Mouse (Mus musculus): ENCODE measurements around the gene Sec16a. TPM values are rescaled to one million over a fixed set of nuclear protein-coding genes. Genes with fewer than 3 reads are reported as not detected.
A peak's percentile ranks its signal among the peaks of the same experiment; 100 is the strongest.

The Sec16a gene
- polyA plus RNA-seq, 1 experiment from 2014 or later, result 19.4 TPM

GRCm38 (mm10) chr2:26364738-26365465 lies 80.1 kb downstream of the Sec16a start:
- Histone ChIP-seq H3K9ac (ENCODE audit: low read length) (no peak overlapping the region), H3K9me3 (ENCODE audit: control insufficient read depth, low read length) (no peaks in the 10 kb centered on the region), H3K4me2 (ENCODE audit: low read length) (no peak overlapping the region), H3K4me1 (ENCODE audit: control insufficient read depth in 2 of 2, insufficient read depth in 2 of 2, low read length in 2 of 2) (peaks cover 8 to 16% of the 10 kb centered on the region in 2 experiments), H3K27ac (replicated peaks in 1 of 2; ENCODE audit: control insufficient read depth in 1 of 2, insufficient read depth in 1 of 2, low read depth in 2 of 2, low read length in 2 of 2) (peak overlapping the region; percentile 25 to 61), H3K4me3 (ENCODE audit: control insufficient read depth in 1 of 2, insufficient read depth in 1 of 2, low read depth in 1 of 2, low read length in 2 of 2) (no peak overlapping the region), H3K36me3 (ENCODE audit: control insufficient read depth, insufficient read depth, low read length) (peaks cover 76% of the 10 kb centered on the region), H3K27me3 (ENCODE audit: control insufficient read depth, insufficient read depth, low read length) (no peaks in the 10 kb centered on the region)
- WGBS, result 46% methylated on average over 10 of the region's 10 CpGs
- 0 out of 2 replicates have a peak, but pooled peaks have one; percentile 49 for ATAC-seq (ENCODE audit: insufficient number of reproducible peaks, insufficient read depth, low FRiP score, low read depth)

DNA sequence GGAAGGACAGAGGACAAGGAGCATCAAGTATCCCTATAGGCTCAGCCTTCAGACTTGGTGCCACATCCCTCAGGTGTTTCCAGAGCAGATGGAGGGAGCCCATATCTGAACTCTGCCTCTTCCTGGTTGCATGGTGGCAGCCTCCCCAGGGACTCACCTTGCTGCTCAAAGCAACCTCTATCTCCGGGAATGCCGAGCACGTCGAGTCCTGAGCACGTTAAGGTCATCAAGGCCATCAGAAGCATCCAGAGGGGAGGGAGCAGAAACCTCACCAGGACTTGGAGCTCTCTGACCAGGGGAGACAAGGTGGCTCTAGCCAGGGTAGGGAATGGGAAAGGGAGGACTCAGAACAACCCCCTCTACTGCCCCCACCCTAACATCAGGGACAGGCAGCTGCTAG lies 81.5 kb downstream of the Sec16a start:
- Histone ChIP-seq H3K27ac (replicated peaks in 1 of 2; ENCODE audit: control insufficient read depth in 1 of 2, insufficient read depth in 1 of 2, low read depth in 2 of 2, low read length in 2 of 2) (no peak overlapping the region), H3K9me3 (ENCODE audit: control insufficient read depth, low read length) (no peaks in the 10 kb centered on the region), H3K36me3 (ENCODE audit: control insufficient read depth, insufficient read depth, low read length) (peaks cover 61% of the 10 kb centered on the region), H3K4me1 (ENCODE audit: control insufficient read depth in 2 of 2, insufficient read depth in 2 of 2, low read length in 2 of 2) (peaks cover 8 to 16% of the 10 kb centered on the region in 2 experiments), H3K27me3 (ENCODE audit: control insufficient read depth, insufficient read depth, low read length) (no peaks in the 10 kb centered on the region), H3K9ac (ENCODE audit: low read length) (no peak overlapping the region), H3K4me2 (ENCODE audit: low read length) (no peak overlapping the region), H3K4me3 (ENCODE audit: control insufficient read depth in 1 of 2, insufficient read depth in 1 of 2, low read depth in 1 of 2, low read length in 2 of 2) (no peak overlapping the region)
- WGBS, result 53% methylated on average over 5 of the region's 5 CpGs
- no peak for ATAC-seq (ENCODE audit: insufficient number of reproducible peaks, insufficient read depth, low FRiP score, low read depth)

DNA sequence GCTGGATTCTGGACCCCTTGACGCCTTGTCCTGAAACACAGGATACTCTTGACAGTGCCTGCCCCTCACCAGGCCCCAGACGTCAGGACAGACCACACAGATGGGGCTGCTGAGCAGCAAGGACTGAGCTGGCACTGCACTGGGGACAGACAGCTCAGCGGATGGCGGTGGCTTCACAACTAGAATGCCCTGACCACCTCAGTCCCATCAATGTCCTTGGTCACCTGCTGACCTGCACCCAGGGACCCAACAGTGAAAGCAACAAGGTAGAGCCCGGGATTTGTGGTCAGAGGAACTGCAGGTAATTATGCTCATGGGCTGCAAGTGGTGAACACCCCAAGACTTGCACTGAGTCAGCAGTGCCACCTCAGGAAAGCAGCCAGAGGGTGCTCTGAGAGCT lies 82.0 kb downstream of the Sec16a start:
- 77% methylated on average over 5 of the region's 5 CpGs for WGBS
- H3K27ac ChIP-seq (replicated peaks in 1 of 2; ENCODE audit: control insufficient read depth in 1 of 2, insufficient read depth in 1 of 2, low read depth in 2 of 2, low read length in 2 of 2), result no peak overlapping the region
- no peak overlapping the region for H3K9ac ChIP-seq (ENCODE audit: low read length)
- no peaks in the 10 kb centered on the region for H3K9me3 ChIP-seq (ENCODE audit: control insufficient read depth, low read length)
- H3K4me3 ChIP-seq (ENCODE audit: control insufficient read depth in 1 of 2, insufficient read depth in 1 of 2, low read depth in 1 of 2, low read length in 2 of 2), result no peak overlapping the region
- H3K27me3 ChIP-seq (ENCODE audit: control insufficient read depth, insufficient read depth, low read length), result no peaks in the 10 kb centered on the region
- no peak overlapping the region for H3K4me2 ChIP-seq (ENCODE audit: low read length)
- no peak for ATAC-seq (ENCODE audit: insufficient number of reproducible peaks, insufficient read depth, low FRiP score, low read depth)
- peaks cover 56% of the 10 kb centered on the region for H3K36me3 ChIP-seq (ENCODE audit: control insufficient read depth, insufficient read depth, low read length)
- peaks cover 8 to 16% of the 10 kb centered on the region in 2 experiments for H3K4me1 ChIP-seq (ENCODE audit: control insufficient read depth in 2 of 2, insufficient read depth in 2 of 2, low read length in 2 of 2)

GRCm38 (mm10) chr2:26360772-26361171 lies 84.2 kb downstream of the Sec16a start, which contains the start of gene Card9:
TSS of gene Card9 (minus strand) at chr2:26360918.
- 37% methylated on average over 3 of the region's 3 CpGs for WGBS
- Histone ChIP-seq H3K4me2 (ENCODE audit: low read length) (no peak within 1 kb of the TSS), H3K4me3 (ENCODE audit: control insufficient read depth in 1 of 2, insufficient read depth in 1 of 2, low read depth in 1 of 2, low read length in 2 of 2) (no peak within 1 kb of the TSS), H3K36me3 (ENCODE audit: control insufficient read depth, insufficient read depth, low read length) (peaks cover 34% of the 10 kb centered on the region), H3K4me1 (ENCODE audit: control insufficient read depth in 2 of 2, insufficient read depth in 2 of 2, low read length in 2 of 2) (peaks cover 8 to 16% of the 10 kb centered on the region in 2 experiments), H3K27ac (replicated peaks in 1 of 2; ENCODE audit: control insufficient read depth in 1 of 2, insufficient read depth in 1 of 2, low read depth in 2 of 2, low read length in 2 of 2) (no peak within 1 kb of the TSS), H3K9ac (ENCODE audit: low read length) (no peak within 1 kb of the TSS), H3K9me3 (ENCODE audit: control insufficient read depth, low read length) (no peaks in the 10 kb centered on the region), H3K27me3 (ENCODE audit: control insufficient read depth, insufficient read depth, low read length) (no peaks in the 10 kb centered on the region)
- no peak for ATAC-seq (ENCODE audit: insufficient number of reproducible peaks, insufficient read depth, low FRiP score, low read depth)

DNA sequence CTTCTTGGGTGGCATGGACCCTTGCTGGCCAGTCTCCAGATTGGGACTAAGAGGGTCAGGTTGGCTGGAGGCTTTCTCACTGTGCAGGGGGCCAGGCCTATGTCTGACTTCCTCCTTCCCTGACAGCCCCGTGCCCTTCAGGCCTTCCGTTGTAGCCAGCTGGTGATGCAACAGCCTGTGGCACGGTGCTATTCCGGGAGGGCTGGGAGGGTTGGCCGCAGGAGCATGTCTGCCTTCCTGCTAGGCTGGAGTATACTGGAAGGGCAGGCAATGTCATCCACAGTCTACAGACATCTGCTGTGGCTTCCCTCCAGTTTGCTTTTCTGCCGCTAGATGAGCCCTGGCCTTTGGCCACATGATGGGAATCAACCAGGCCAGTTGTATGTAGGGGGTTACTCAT lies 85.0 kb downstream of the Sec16a start:
- 54% methylated on average over 6 of the region's 6 CpGs for WGBS
- no peak overlapping the region for H3K4me2 ChIP-seq (ENCODE audit: low read length)
- no peaks in the 10 kb centered on the region for H3K27me3 ChIP-seq (ENCODE audit: control insufficient read depth, insufficient read depth, low read length)
- H3K27ac ChIP-seq (replicated peaks in 1 of 2; ENCODE audit: control insufficient read depth in 1 of 2, insufficient read depth in 1 of 2, low read depth in 2 of 2, low read length in 2 of 2), result no peak overlapping the region
- H3K9ac ChIP-seq (ENCODE audit: low read length), result no peak overlapping the region
- H3K36me3 ChIP-seq (ENCODE audit: control insufficient read depth, insufficient read depth, low read length), result peaks cover 26% of the 10 kb centered on the region; the same call in 1 of the 2 replicates
- no peaks in the 10 kb centered on the region for H3K9me3 ChIP-seq (ENCODE audit: control insufficient read depth, low read length)
- ATAC-seq (ENCODE audit: insufficient number of reproducible peaks, insufficient read depth, low FRiP score, low read depth), result no peak
- H3K4me3 ChIP-seq (ENCODE audit: control insufficient read depth in 1 of 2, insufficient read depth in 1 of 2, low read depth in 1 of 2, low read length in 2 of 2), result no peak overlapping the region
- peaks cover 5 to 8% of the 10 kb centered on the region in 2 experiments for H3K4me1 ChIP-seq (ENCODE audit: control insufficient read depth in 2 of 2, insufficient read depth in 2 of 2, low read length in 2 of 2)

Small RNA genes within 50 kb of the gene (microRNA-seq; reads per million reads assigned to microRNA genes)
- gene Mir6996, result 2.0 reads per million

Other genes with a start within 250 kb of the Sec16a start
- gene Lhx3, start 236.9 kb downstream of the Sec16a start, polyA plus RNA-seq (2014; fragmentation: Nextera tagmentation; extraction: Ambion mirVana), result 0.09 TPM in 1 of 2 replicates, not detected in the other
- 10.4 and 11.8 TPM in 2 replicates for gene Qsox2, start 207.7 kb downstream of the Sec16a start, polyA plus RNA-seq (2014; fragmentation: Nextera tagmentation; extraction: Ambion mirVana)
- 0.16 and 0.24 TPM in 2 replicates for gene Ccdc187, start 150.7 kb downstream of the Sec16a start, polyA plus RNA-seq (2014; fragmentation: Nextera tagmentation; extraction: Ambion mirVana)
- 36.5 and 36.9 TPM in 2 replicates for gene Gpsm1, start 129.7 kb downstream of the Sec16a start, polyA plus RNA-seq (2014; fragmentation: Nextera tagmentation; extraction: Ambion mirVana)
- 27.5 and 30.8 TPM in 2 replicates for gene Dnlz, start 93.1 kb downstream of the Sec16a start, polyA plus RNA-seq (2014; fragmentation: Nextera tagmentation; extraction: Ambion mirVana)
- 0.57 and 0.61 TPM in 2 replicates for gene Card9, start 84.3 kb downstream of the Sec16a start, polyA plus RNA-seq (2014; fragmentation: Nextera tagmentation; extraction: Ambion mirVana)
- gene Snapc4, start 64.6 kb downstream of the Sec16a start, polyA plus RNA-seq (2014; fragmentation: Nextera tagmentation; extraction: Ambion mirVana), result 15.8 and 18.3 TPM in 2 replicates
- gene Entr1, start 55.9 kb downstream of the Sec16a start, polyA plus RNA-seq (2014; fragmentation: Nextera tagmentation; extraction: Ambion mirVana), result 67.7 and 75.6 TPM in 2 replicates
- gene Pmpca, start 55.9 kb downstream of the Sec16a start, polyA plus RNA-seq (2014; fragmentation: Nextera tagmentation; extraction: Ambion mirVana), result 108 and 111 TPM in 2 replicates
- gene Inpp5e, start 36.0 kb downstream of the Sec16a start, polyA plus RNA-seq (2014; fragmentation: Nextera tagmentation; extraction: Ambion mirVana), result 13.3 and 16.7 TPM in 2 replicates
- 21.2 and 21.6 TPM in 2 replicates for gene Notch1, start 71.4 kb upstream of the Sec16a start, polyA plus RNA-seq (2014; fragmentation: Nextera tagmentation; extraction: Ambion mirVana)
- gene Egfl7, start 134.8 kb upstream of the Sec16a start, polyA plus RNA-seq (2014; fragmentation: Nextera tagmentation; extraction: Ambion mirVana), result 161 and 177 TPM in 2 replicates
- not detected in 2 replicates for gene Gm20532, start 141.4 kb upstream of the Sec16a start, polyA plus RNA-seq (2014; fragmentation: Nextera tagmentation; extraction: Ambion mirVana)
- gene Agpat2, start 159.2 kb upstream of the Sec16a start, polyA plus RNA-seq (2014; fragmentation: Nextera tagmentation; extraction: Ambion mirVana), result 24.0 and 24.7 TPM in 2 replicates
- 13.3 and 15.2 TPM in 2 replicates for gene Fam69b, start 183.2 kb upstream of the Sec16a start, polyA plus RNA-seq (2014; fragmentation: Nextera tagmentation; extraction: Ambion mirVana)
- not detected in 2 replicates for gene Lcn4, start 226.1 kb upstream of the Sec16a start, polyA plus RNA-seq (2014; fragmentation: Nextera tagmentation; extraction: Ambion mirVana)

Data from heart, embryonic 14.5 days (tissue).